Mouse (Mus musculus): ENCODE data around the gene Olfr1212. TPM values are rescaled to one million over a fixed set of nuclear protein-coding genes. Genes with fewer than 3 reads are reported as not detected.

Olfr1212 gene
- not detected in 2 replicates for polyA plus RNA-seq (2015; fragmentation: Nextera tagmentation; extraction: Ambion mirVana)

DNA sequence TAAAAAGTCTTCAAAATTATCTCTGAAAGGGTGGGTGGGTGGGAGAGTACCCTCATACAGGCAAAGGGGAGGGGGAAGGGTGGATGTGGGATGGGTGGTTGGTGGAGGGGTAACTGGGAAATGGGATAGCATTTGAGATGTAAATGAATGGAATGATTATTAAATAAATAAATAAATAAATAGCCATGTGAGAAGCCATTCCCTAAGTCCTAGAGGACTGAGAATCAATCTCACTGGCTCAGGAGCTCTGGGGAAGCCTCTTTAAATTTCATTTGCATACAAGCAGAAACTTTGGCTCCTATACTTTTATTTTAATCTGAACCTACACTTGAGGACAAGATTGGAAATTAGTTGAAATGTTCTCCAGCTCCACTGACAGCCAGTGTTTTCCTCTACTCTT is at the start of gene Olfr1212:
Gene Olfr1212 (plus strand): TSS at position 301 of the 400 bp plus-strand sequence.
- no peaks in the 10 kb centered on the region for H3K36me3 ChIP-seq
- H3K9me3 ChIP-seq: no peaks in the 10 kb centered on the region
- H3K4me1 ChIP-seq (replicated peaks): no peaks in the 10 kb centered on the region
- no peak within 1 kb of the TSS for H3K4me2 ChIP-seq (replicated peaks)
- H3K9ac ChIP-seq: no peak within 1 kb of the TSS
- no peak for ATAC-seq
- H3K4me3 ChIP-seq (replicated peaks): no peak within 1 kb of the TSS
- no peak within 1 kb of the TSS for H3K27ac ChIP-seq
- no peaks in the 10 kb centered on the region for H3K27me3 ChIP-seq (replicated peaks)

DNA sequence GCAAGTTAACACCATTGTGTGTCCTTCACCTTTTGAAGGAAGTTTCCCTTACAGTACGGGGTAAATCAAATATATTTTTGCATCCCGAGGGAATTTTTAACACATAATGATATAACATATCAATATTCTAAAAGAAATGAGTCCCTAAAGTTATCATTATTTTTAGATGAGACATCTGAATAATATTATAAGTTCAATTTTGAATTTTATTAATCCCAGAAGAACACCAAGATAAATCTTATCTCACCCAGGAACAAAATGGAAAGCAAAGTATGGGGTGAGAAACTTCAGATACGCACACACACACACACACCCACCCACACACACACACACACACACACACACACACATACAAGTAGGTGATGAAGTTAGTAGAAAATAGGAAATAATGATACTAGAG is 38.7 kb upstream of the Olfr1212 start, which contains the start of gene Olfr1209:
Gene Olfr1209 (minus strand): TSS at position 101 of the 400 bp plus-strand sequence.
- Histone ChIP-seq H3K4me3 (replicated peaks) (no peak within 1 kb of the TSS), H3K4me2 (replicated peaks) (no peak within 1 kb of the TSS), H3K27me3 (replicated peaks) (no peaks in the 10 kb centered on the region), H3K36me3 (no peaks in the 10 kb centered on the region), H3K4me1 (replicated peaks) (no peaks in the 10 kb centered on the region), H3K9ac (no peak within 1 kb of the TSS), H3K27ac (no peak within 1 kb of the TSS), H3K9me3 (no peaks in the 10 kb centered on the region)
- no peak for ATAC-seq
- 90% methylated on average over 3 of the region's 3 CpGs for WGBS

DNA sequence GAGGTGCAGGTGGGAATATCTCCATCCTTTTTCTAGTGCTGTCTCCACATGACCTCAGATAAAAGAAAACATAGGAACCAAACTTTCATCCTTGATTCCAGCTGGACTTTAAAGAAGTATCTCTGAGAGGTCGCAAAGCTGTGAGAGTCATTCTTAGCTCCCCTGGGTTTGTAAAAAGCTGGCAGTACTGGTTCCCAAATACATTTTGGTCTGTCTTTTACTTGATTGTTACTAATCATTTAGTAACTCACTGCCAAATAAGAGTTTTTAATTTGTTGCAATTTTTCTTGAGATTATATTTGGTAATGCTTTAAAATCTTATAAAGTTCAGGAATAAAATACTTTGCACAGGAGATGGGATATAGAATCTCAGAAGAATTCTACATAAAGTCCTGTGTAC is 15.8 kb upstream of the Olfr1212 start, which contains the start of gene Olfr1211:
Gene Olfr1211 (minus strand): TSS at position 101 of the 400 bp plus-strand sequence.
- H3K36me3 ChIP-seq: no peaks in the 10 kb centered on the region
- WGBS: 93% methylated on average over 1 of the region's 1 CpGs
- H3K4me3 ChIP-seq (replicated peaks): no peak within 1 kb of the TSS
- H3K27me3 ChIP-seq (replicated peaks): no peaks in the 10 kb centered on the region
- H3K27ac ChIP-seq: no peak within 1 kb of the TSS
- H3K4me1 ChIP-seq (replicated peaks): no peaks in the 10 kb centered on the region
- no peak within 1 kb of the TSS for H3K9ac ChIP-seq
- H3K9me3 ChIP-seq: no peaks in the 10 kb centered on the region
- H3K4me2 ChIP-seq (replicated peaks): no peak within 1 kb of the TSS
- no peak for ATAC-seq

DNA sequence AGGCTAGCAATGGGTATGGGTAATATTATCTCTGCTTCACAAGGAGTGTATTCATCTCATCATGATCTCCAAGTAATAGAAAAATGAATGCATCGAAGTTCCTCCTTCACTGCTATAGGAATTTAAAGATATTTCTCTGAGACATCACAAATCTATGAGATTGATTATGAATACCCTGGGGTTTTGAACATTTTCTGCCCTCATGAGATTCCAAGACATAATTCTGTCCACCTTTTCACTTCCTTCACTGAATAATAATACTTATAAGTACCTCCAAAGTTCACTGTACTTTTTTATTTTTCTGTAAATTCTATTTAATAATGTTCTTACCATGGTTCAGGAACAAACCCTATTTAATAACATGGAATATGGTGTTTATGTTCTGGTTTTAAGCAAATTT is 26.4 kb downstream of the Olfr1212 start, which contains the start of gene Gm13762:
Gene Gm13762 (minus strand): TSS at position 101 of the 400 bp plus-strand sequence.
- Histone ChIP-seq H3K27me3 (replicated peaks) (no peaks in the 10 kb centered on the region), H3K9me3 (no peaks in the 10 kb centered on the region), H3K4me1 (replicated peaks) (no peaks in the 10 kb centered on the region), H3K4me2 (replicated peaks) (no peak within 1 kb of the TSS), H3K4me3 (replicated peaks) (no peak within 1 kb of the TSS), H3K27ac (no peak within 1 kb of the TSS), H3K9ac (no peak within 1 kb of the TSS), H3K36me3 (no peaks in the 10 kb centered on the region)
- 85% methylated on average over 1 of the region's 1 CpGs for WGBS
- ATAC-seq: no peak

DNA sequence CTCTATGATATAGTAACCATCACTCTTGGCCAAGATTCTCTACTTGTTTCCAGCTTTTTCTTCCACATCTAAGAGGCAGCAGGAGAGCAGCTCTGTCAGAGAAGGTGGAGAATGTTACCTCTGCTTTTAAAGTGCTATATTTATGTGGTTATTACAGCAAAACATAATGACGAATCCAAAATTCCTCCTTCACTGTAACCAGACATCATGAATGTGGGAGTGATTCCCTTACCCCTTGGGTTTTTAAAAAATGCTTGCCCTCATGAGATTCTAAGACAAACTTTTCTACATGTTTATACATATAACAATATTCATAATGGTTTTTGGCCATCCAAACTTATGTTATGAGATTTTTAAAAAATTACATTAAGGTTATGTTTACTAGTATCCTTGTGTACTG is 38.8 kb downstream of the Olfr1212 start, which contains the start of gene Olfr1214:
Gene Olfr1214 (minus strand): TSS at position 101 of the 400 bp plus-strand sequence.
- H3K4me2 ChIP-seq (replicated peaks): no peak within 1 kb of the TSS
- no peaks in the 10 kb centered on the region for H3K4me1 ChIP-seq (replicated peaks)
- H3K27ac ChIP-seq: no peak within 1 kb of the TSS
- H3K4me3 ChIP-seq (replicated peaks): no peak within 1 kb of the TSS
- no peaks in the 10 kb centered on the region for H3K9me3 ChIP-seq
- no peak within 1 kb of the TSS for H3K9ac ChIP-seq
- 86% methylated on average over 1 of the region's 1 CpGs for WGBS
- H3K36me3 ChIP-seq: no peaks in the 10 kb centered on the region
- ATAC-seq: no peak
- H3K27me3 ChIP-seq (replicated peaks): no peaks in the 10 kb centered on the region

DNA sequence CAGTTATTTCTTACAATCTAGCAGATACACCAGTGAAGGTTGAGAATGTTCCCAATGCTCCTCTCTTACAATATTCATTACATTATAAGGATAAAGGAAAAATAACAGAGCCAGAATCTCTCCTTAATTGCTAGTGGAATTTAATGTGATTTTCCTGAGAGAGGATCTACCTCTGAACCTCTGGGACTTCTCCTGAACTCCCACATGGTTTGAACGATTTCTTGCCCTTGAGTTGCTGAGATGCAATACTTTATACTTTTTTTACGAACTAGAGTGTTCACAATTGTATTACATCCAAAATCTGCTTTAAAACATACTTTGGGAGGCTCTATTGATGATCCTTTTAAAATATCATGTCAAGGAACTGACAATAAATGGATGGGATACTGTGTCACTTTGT is 53.1 kb downstream of the Olfr1212 start, which contains the start of gene Olfr1215:
Gene Olfr1215 (minus strand): TSS at position 101 of the 400 bp plus-strand sequence.
- Histone ChIP-seq H3K4me1 (replicated peaks) (no peaks in the 10 kb centered on the region), H3K27me3 (replicated peaks) (no peaks in the 10 kb centered on the region), H3K4me3 (replicated peaks) (no peak within 1 kb of the TSS), H3K9me3 (no peaks in the 10 kb centered on the region), H3K27ac (no peak within 1 kb of the TSS), H3K36me3 (no peaks in the 10 kb centered on the region), H3K4me2 (replicated peaks) (no peak within 1 kb of the TSS), H3K9ac (no peak within 1 kb of the TSS)
- WGBS: 70% methylated on average over 2 of the region's 2 CpGs
- no peak for ATAC-seq

Other genes starting within 250 kb of the Olfr1212 start
- not detected in 2 replicates for gene Olfr1196, start 249.4 kb upstream of the Olfr1212 start, polyA plus RNA-seq (2015; fragmentation: Nextera tagmentation; extraction: Ambion mirVana)
- not detected in 2 replicates for gene Olfr1197, start 221.6 kb upstream of the Olfr1212 start, polyA plus RNA-seq (2015; fragmentation: Nextera tagmentation; extraction: Ambion mirVana)
- not detected in 2 replicates for gene Olfr1198, start 202.6 kb upstream of the Olfr1212 start, polyA plus RNA-seq (2015; fragmentation: Nextera tagmentation; extraction: Ambion mirVana)
- not detected in 2 replicates for gene Olfr1199, start 193.5 kb upstream of the Olfr1212 start, polyA plus RNA-seq (2015; fragmentation: Nextera tagmentation; extraction: Ambion mirVana)
- gene Olfr1200, start 183.5 kb upstream of the Olfr1212 start, polyA plus RNA-seq (2015; fragmentation: Nextera tagmentation; extraction: Ambion mirVana): not detected in 2 replicates
- not detected in 2 replicates for gene Olfr1201, start 160.9 kb upstream of the Olfr1212 start, polyA plus RNA-seq (2015; fragmentation: Nextera tagmentation; extraction: Ambion mirVana)
- not detected in 2 replicates for gene Olfr1202, start 139.5 kb upstream of the Olfr1212 start, polyA plus RNA-seq (2015; fragmentation: Nextera tagmentation; extraction: Ambion mirVana)
- gene Olfr1205, start 124.2 kb upstream of the Olfr1212 start, polyA plus RNA-seq (2015; fragmentation: Nextera tagmentation; extraction: Ambion mirVana): not detected in 2 replicates
- not detected in 2 replicates for gene Olfr1204, start 104.7 kb upstream of the Olfr1212 start, polyA plus RNA-seq (2015; fragmentation: Nextera tagmentation; extraction: Ambion mirVana)
- gene Olfr1206, start 90.7 kb upstream of the Olfr1212 start, polyA plus RNA-seq (2015; fragmentation: Nextera tagmentation; extraction: Ambion mirVana): not detected in 2 replicates
- not detected in 2 replicates for gene Olfr1208, start 51.7 kb upstream of the Olfr1212 start, polyA plus RNA-seq (2015; fragmentation: Nextera tagmentation; extraction: Ambion mirVana)
- gene Olfr1209, start 38.8 kb upstream of the Olfr1212 start, polyA plus RNA-seq (2015; fragmentation: Nextera tagmentation; extraction: Ambion mirVana): not detected in 2 replicates
- gene Olfr1211, start 15.9 kb upstream of the Olfr1212 start, polyA plus RNA-seq (2015; fragmentation: Nextera tagmentation; extraction: Ambion mirVana): not detected in 2 replicates
- gene Gm13762, start 26.3 kb downstream of the Olfr1212 start, polyA plus RNA-seq (2015; fragmentation: Nextera tagmentation; extraction: Ambion mirVana): not detected in 2 replicates
- gene Olfr1214, start 38.7 kb downstream of the Olfr1212 start, polyA plus RNA-seq (2015; fragmentation: Nextera tagmentation; extraction: Ambion mirVana): not detected in 2 replicates
- not detected in 2 replicates for gene Olfr1215, start 53.0 kb downstream of the Olfr1212 start, polyA plus RNA-seq (2015; fragmentation: Nextera tagmentation; extraction: Ambion mirVana)
- gene Olfr1216, start 64.4 kb downstream of the Olfr1212 start, polyA plus RNA-seq (2015; fragmentation: Nextera tagmentation; extraction: Ambion mirVana): not detected in 2 replicates
- gene Olfr1217, start 78.1 kb downstream of the Olfr1212 start, polyA plus RNA-seq (2015; fragmentation: Nextera tagmentation; extraction: Ambion mirVana): not detected in 2 replicates
- not detected in 2 replicates for gene Olfr1218, start 107.2 kb downstream of the Olfr1212 start, polyA plus RNA-seq (2015; fragmentation: Nextera tagmentation; extraction: Ambion mirVana)
- gene Olfr1219, start 129.5 kb downstream of the Olfr1212 start, polyA plus RNA-seq (2015; fragmentation: Nextera tagmentation; extraction: Ambion mirVana): not detected in 2 replicates
- gene Olfr1220, start 152.9 kb downstream of the Olfr1212 start, polyA plus RNA-seq (2015; fragmentation: Nextera tagmentation; extraction: Ambion mirVana): not detected in 2 replicates
- gene Olfr1221, start 163.3 kb downstream of the Olfr1212 start, polyA plus RNA-seq (2015; fragmentation: Nextera tagmentation; extraction: Ambion mirVana): not detected in 2 replicates
- not detected in 2 replicates for gene Olfr1222, start 179.1 kb downstream of the Olfr1212 start, polyA plus RNA-seq (2015; fragmentation: Nextera tagmentation; extraction: Ambion mirVana)
- gene Olfr1223, start 197.6 kb downstream of the Olfr1212 start, polyA plus RNA-seq (2015; fragmentation: Nextera tagmentation; extraction: Ambion mirVana): not detected in 2 replicates
- not detected in 2 replicates for gene Olfr1224-ps1, start 210.1 kb downstream of the Olfr1212 start, polyA plus RNA-seq (2015; fragmentation: Nextera tagmentation; extraction: Ambion mirVana)
- gene Olfr1225, start 220.7 kb downstream of the Olfr1212 start, polyA plus RNA-seq (2015; fragmentation: Nextera tagmentation; extraction: Ambion mirVana): not detected in 2 replicates
- not detected in 2 replicates for gene Olfr1226, start 246.1 kb downstream of the Olfr1212 start, polyA plus RNA-seq (2015; fragmentation: Nextera tagmentation; extraction: Ambion mirVana)

Measured in intestine, embryonic 15.5 days (tissue).